Mouse (Mus musculus) frontal cortex, adult (tissue): ENCODE measurements around the gene Rcor1.
A peak's percentile ranks its signal among the peaks of the same experiment; 100 is the strongest.

Experiments used
- ATAC-seq: cut with Nextera tagmentation; 2 replicates; pipeline ENCODE4 v1.9.2; 2017; ENCODE audit warnings: mild to moderate bottlenecking, moderate library complexity, mixed read lengths; ENCODE audit not compliant: low TSS enrichment

Rcor1 gene

DNA sequence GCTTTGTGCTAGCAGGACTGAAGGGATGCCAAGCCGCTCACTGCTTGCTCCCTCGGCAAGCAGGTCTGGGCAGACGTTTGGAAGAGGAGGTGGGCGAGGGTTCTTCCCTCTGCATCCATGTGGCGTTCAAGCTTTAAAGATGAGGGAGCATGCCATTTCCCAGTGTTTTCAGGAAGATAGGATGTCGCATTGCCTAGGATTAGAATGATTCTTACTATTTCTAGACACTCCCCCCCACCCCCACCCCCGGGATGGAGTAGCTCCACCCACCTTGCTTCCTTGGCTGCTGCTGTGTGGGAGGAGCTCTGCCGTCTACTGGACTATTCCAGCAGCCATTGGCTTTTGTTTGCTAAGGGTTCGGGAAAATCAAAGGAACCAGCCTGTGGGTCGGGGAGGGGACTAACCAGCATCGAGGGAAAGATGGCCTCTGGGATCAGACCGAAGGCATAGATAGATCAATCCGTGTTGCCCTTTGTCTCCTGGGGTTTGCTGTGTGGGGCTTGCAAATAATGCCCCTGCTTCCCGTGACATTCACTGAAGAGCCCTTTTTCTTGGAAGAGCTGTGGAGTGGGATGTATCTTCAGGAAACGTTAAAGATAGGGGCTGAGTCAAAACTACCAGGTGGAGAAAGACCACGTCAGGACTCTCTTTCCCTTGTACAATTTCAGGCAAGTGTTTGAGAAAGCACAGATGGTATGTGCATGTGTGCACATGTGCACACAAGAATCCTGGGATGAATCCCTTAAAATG, 123.3 kb downstream of the Rcor1 start:
- ATAC-seq = peak; percentile 49

DNA sequence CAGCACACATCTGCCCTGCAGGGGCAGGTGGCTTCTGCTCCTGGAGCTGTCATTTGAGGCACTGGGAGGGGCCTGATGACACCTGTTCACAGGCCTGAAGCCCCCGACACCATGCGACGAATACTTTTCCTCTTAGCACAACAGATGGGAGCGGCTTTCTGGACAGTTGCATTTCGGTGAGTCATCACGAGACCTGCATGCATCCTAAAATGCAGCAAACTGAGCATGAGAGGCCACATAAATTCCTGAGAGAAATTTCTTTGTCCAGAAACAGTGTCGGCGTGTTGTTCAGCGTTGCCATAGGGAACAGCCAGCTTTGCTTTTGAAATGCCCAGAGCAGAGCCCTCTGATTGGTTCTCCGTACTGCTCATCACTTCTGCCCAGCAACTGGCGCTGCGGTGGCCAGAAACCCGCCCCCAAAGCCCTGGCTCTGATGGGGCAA, 125.2 kb downstream of the Rcor1 start:
- peak; percentile 68 for ATAC-seq

DNA sequence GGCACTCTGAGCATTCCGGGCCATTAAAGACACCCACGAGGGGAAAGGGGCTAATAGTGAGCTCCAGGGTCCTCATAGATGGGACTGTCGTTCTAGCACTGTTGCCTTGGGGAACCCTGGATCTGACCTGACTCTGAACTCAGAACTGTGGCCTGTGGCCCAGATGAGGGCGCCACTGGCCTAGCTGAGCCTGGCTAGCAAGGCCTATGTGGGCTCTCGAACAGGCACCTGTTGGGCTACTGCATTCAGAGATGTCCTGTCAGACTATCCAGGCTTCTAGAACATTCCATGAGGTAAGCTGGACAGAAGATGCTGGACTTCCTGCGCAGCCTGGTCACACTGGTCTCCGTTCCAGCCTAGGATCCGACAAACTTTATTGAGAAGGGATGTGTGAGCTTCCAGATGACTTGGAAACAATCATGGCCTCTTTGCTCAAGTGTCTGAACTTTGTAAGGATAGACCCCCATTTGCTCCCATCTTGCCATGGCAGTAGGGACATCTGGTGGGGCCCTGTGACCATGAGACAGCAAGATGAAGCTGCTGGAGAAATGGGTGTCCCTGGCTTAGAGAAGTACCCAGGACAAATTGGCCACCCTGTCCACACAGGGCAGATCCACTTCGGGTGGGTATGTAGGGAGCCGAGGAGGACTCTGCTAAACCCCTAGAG, 126.1 kb downstream of the Rcor1 start:
- no peak for ATAC-seq
